In genomic region chr12:111827556-111827955, GRCm38 (mm10) we compare ENCODE assay signal across 23 mouse cellular contexts. TPM values are rescaled to one million over a fixed set of nuclear protein-coding genes. Genes with fewer than 3 reads are reported as not detected.
DNase-seq lines count a peak whose midpoint lies in the region; ATAC-seq and TF ChIP-seq lines count a peak whose summit lies in the region.
"Had no signal": no experiment of that assay in that cellular context is flagged by ENCODE, and none has a peak within 500 bp of the region (broad histone marks: within the 10 kb centered on the region; RNA-seq: fewer than 3 reads in every experiment).

No protein-coding gene starts in this region.

- intact Hi-C loops in gastrocnemius, adult 2 months (cut with DNase I) = no loop called here

- no peak overlapping the region for H3K4me2 ChIP-seq in intestine, postnatal 0 days (replicated peaks; ENCODE audit: low read depth)
- no peak overlapping the region for H3K4me2 ChIP-seq in intestine, embryonic 15.5 days (replicated peaks)
- H3K4me2 ChIP-seq: embryonic facial prominence, embryonic 13.5 days; embryonic facial prominence, embryonic 15.5 days; forebrain, embryonic 12.5 days had no signal

- peaks cover 97% of the 10 kb centered on the region for H3K36me3 ChIP-seq in intestine, postnatal 0 days (ENCODE audit: control insufficient read depth, insufficient read depth)
- H3K36me3 ChIP-seq in intestine, embryonic 15.5 days = peaks cover 82% of the 10 kb centered on the region

- H3K27ac ChIP-seq in gastrocnemius, adult 2 months = no peak overlapping the region
- peak overlapping the region; percentile 28; the same call in 1 of the 2 replicates for H3K27ac ChIP-seq in intestine, postnatal 0 days (ENCODE audit: low read depth, low read length)
- H3K27ac ChIP-seq in intestine, embryonic 15.5 days = no peak overlapping the region
- H3K27ac ChIP-seq: embryonic facial prominence, embryonic 13.5 days; embryonic facial prominence, embryonic 15.5 days; forebrain, embryonic 10.5 days; forebrain, embryonic 12.5 days had no signal

- H3K4me3 ChIP-seq in gastrocnemius, adult 2 months = no peak overlapping the region
- H3K4me3 ChIP-seq in intestine, postnatal 0 days (ENCODE audit: low read depth, low read length) = no peak overlapping the region
- H3K4me3 ChIP-seq in intestine, embryonic 15.5 days (replicated peaks) = no peak overlapping the region
- H3K4me3 ChIP-seq: embryonic facial prominence, embryonic 13.5 days; embryonic facial prominence, embryonic 15.5 days; erythroblast, embryonic 14.5 days; forebrain, embryonic 10.5 days; forebrain, embryonic 12.5 days had no signal

- 88% methylated on average over 12 of the region's 12 CpGs for WGBS in intestine, postnatal 0 days
- WGBS in intestine, embryonic 15.5 days = 91% methylated on average over 12 of the region's 12 CpGs

- TF ChIP-seq CTCF in gastrocnemius, adult 2 months (IDR thresholded peaks at IDR 0.05) = no peak
- no peak for TF ChIP-seq CTCF in intestine, postnatal 0 days (IDR thresholded peaks at IDR 0.05; ENCODE audit: low read depth)

- H3K9me3 ChIP-seq in intestine, postnatal 0 days (ENCODE audit: control insufficient read depth) = no peaks in the 10 kb centered on the region
- no peaks in the 10 kb centered on the region for H3K9me3 ChIP-seq in intestine, embryonic 15.5 days
- H3K9me3 ChIP-seq: embryonic facial prominence, embryonic 13.5 days; embryonic facial prominence, embryonic 15.5 days; forebrain, embryonic 10.5 days; forebrain, embryonic 12.5 days had no signal

- no peaks in the 10 kb centered on the region for H3K27me3 ChIP-seq in intestine, postnatal 0 days (replicated peaks; ENCODE audit: control insufficient read depth, insufficient read depth, low read length)
- H3K27me3 ChIP-seq in intestine, embryonic 15.5 days (replicated peaks) = no peaks in the 10 kb centered on the region
- H3K27me3 ChIP-seq: embryonic facial prominence, embryonic 13.5 days; embryonic facial prominence, embryonic 15.5 days; forebrain, embryonic 12.5 days had no signal

- no peak for ATAC-seq in intestine, postnatal 0 days
- ATAC-seq in intestine, embryonic 15.5 days = no peak
- ATAC-seq: forebrain, embryonic 14.5 days; forebrain, embryonic 16.5 days had no signal

- no peaks in the 10 kb centered on the region for H3K4me1 ChIP-seq in intestine, postnatal 0 days (replicated peaks; ENCODE audit: control insufficient read depth, insufficient read depth, low read length)
- H3K4me1 ChIP-seq in intestine, embryonic 15.5 days (replicated peaks) = no peaks in the 10 kb centered on the region
- H3K4me1 ChIP-seq: embryonic facial prominence, embryonic 15.5 days; forebrain, embryonic 10.5 days; forebrain, embryonic 12.5 days had no signal

- no peak overlapping the region for H3K9ac ChIP-seq in intestine, postnatal 0 days (ENCODE audit: low read depth, low read length)
- no peak overlapping the region for H3K9ac ChIP-seq in intestine, embryonic 15.5 days
- H3K9ac ChIP-seq: embryonic facial prominence, embryonic 15.5 days; forebrain, embryonic 12.5 days had no signal

- peak; percentile 18 for DNase-seq in gastrocnemius, adult 2 months
- DNase-seq in gastrocnemius, postnatal 4 days (ENCODE audit: low spot score in 2 of 2) = no peak
- peak; percentile 11 for DNase-seq in right cerebral cortex, postnatal 14 days
- DNase-seq in right cerebral cortex, postnatal 4 days = no peak
- no peak for DNase-seq in left cerebral cortex, adult 18-20 months (ENCODE audit: low spot score in 2 of 2)
- DNase-seq: adrenal gland, adult 8-10 months; adrenal gland, postnatal 14 days; cerebellum, adult 11 months; cerebellum, adult 18-20 months; cerebellum, adult 8-10 months; cerebellum, adult 9-11 months; cerebellum, postnatal 14 days; cerebellum, postnatal 36 days; embryo, embryonic 11 days had no signal

RNA-seq across cellular contexts. Expression of gene Zfyve21, which starts 13.6 kb away (rescaled TPM):
- total RNA-seq in gastrocnemius, adult 2 months (2021) = 10 to 100 TPM; 15.6 to 18.0 TPM
- total RNA-seq in gastrocnemius, postnatal 4 days (2021) = 10 to 100 TPM; 35.8 TPM
- polyA plus RNA-seq in intestine, postnatal 0 days (2015; fragmentation: Nextera tagmentation; extraction: Ambion mirVana) = 104 and 107 TPM in 2 replicates
- 183 and 191 TPM in 2 replicates for polyA plus RNA-seq in intestine, embryonic 15.5 days (2015; fragmentation: Nextera tagmentation; extraction: Ambion mirVana)
- total RNA-seq in left cerebral cortex, adult 18-20 months (2021) = 10 to 100 TPM; 20.7 to 21.1 TPM

RNA-seq across cellular contexts. Expression of gene Xrcc3, which starts 13.9 kb away (rescaled TPM):
- under 1 TPM in 1 of 2 experiments, not detected in 1; 0.47 TPM for total RNA-seq in gastrocnemius, adult 2 months (2021)
- total RNA-seq in gastrocnemius, postnatal 4 days (2021) = 1 to 10 TPM; 5.4 to 5.5 TPM
- polyA plus RNA-seq in intestine, postnatal 0 days (2015; fragmentation: Nextera tagmentation; extraction: Ambion mirVana) = 3.4 and 6.1 TPM in 2 replicates
- 8.9 and 9.9 TPM in 2 replicates for polyA plus RNA-seq in intestine, embryonic 15.5 days (2015; fragmentation: Nextera tagmentation; extraction: Ambion mirVana)
- total RNA-seq in left cerebral cortex, adult 18-20 months (2021) = 1 to 10 TPM; 3.6 to 4.9 TPM

Comparison
In these comparisons a context has a peak if more than half of its experiments do, and no peak if none do; other contexts are left out.
1. DNase-seq: peak in gastrocnemius, adult 2 months (single experiment) and right cerebral cortex, postnatal 14 days (single experiment); none in gastrocnemius, postnatal 4 days (0 of 2), right cerebral cortex, postnatal 4 days (single experiment) and left cerebral cortex, adult 18-20 months (0 of 2).